Mouse (Mus musculus) small intestine, adult 2 months (tissue): Measurements from ENCODE around the gene Vegfc. TPM values are rescaled to one million over a fixed set of nuclear protein-coding genes. Genes with fewer than 3 reads are reported as not detected.

ENCODE experiments used
- H3K27ac ChIP-seq: fragments of 200-500 bp; 2 replicates; pipeline ENCODE4 v1.5.1; 2012; ENCODE audit warnings: low read depth, low read length, control low read depth, inconsistent platforms; ENCODE audit not compliant: insufficient read depth
- H3K27me3 ChIP-seq: fragments of 200-500 bp; 2 replicates; pipeline ENCODE4 v1.6.1; 2012; ENCODE audit warnings: mild to moderate bottlenecking, moderate library complexity, low read length, inconsistent platforms; ENCODE audit not compliant: control insufficient read depth, insufficient read depth
- H3K36me3 ChIP-seq: fragments of 200-500 bp; 2 replicates; pipeline ENCODE4 v1.6.1; 2012; ENCODE audit warnings: mild to moderate bottlenecking, low read length, control low read depth, inconsistent platforms; ENCODE audit not compliant: control insufficient read depth, insufficient read depth
- H3K4me1 ChIP-seq: fragments of 200-500 bp; 2 replicates; pipeline ENCODE4 v1.6.1; 2012; ENCODE audit warnings: low read length, inconsistent platforms, mixed read lengths; ENCODE audit not compliant: control insufficient read depth, insufficient read depth, insufficient read length
- H3K4me3 ChIP-seq: fragments of 200-500 bp; 2 replicates; pipeline ENCODE4 v1.5.1; 2012; ENCODE audit warnings: low read depth, mild to moderate bottlenecking, control low read depth, inconsistent platforms, low read length, moderate library complexity
- CTCF ChIP-seq: fragments of 200-500 bp; IDR thresholded peaks from 2 replicates; pipeline ENCODE4 v1.5.1; 2012; ENCODE audit warnings: low read depth, mild to moderate bottlenecking, control low read depth, inconsistent platforms, low read length, moderate library complexity, mixed read lengths; ENCODE audit not compliant: insufficient replicate concordance, insufficient read length; ENCODE audit errors: extremely low read depth
- POLR2A ChIP-seq: fragments of 200-500 bp; IDR thresholded peaks from 2 replicates; pipeline ENCODE4 v1.6.1; 2012; ENCODE audit warnings: low read depth, mild to moderate bottlenecking, control low read depth, inconsistent platforms, low read length, moderate library complexity
- WGBS: fragments of 180-500 bp; shearing (Covaris S2); methylation state at CpG from one replicate; pipeline ENCODE4 v1.1.7; 2018; 5-methylcytosine and 5-hydroxymethylcytosine counted together
- polyA plus RNA-seq: library from polyadenylated mRNA; depleted of rRNA; stranded (reverse); fragments of >200 nt; gene quantifications from 2 replicates; pipeline ENCODE4 v1.2.3, GENCODE M21; 2012

The Vegfc gene
- polyA plus RNA-seq, 1 experiment: 4.5 TPM

DNA sequence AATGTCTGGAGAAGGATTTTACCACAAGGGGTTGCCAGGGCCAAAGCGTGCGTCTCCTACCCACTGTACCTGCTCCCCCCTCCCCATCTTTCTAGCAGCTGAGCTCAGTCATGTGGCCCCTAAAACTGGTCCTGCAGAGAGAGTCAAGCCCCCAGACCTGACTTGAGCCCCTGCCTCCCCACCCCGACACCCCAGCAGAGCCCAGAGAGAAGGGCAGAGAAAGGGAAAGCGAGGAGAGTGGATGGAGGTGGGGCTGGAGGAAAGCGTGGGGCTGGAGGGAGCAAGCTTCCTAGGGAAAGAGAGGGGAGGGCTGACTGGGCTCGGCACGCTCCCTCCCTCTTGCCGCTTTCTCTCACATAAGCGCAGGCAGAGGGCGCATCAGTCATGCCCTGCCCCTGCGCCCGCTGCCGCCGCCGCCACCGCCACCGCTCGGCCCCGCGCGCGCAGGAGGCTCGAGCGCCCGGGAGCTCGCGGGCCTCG is 575 bp upstream of the Vegfc start:
- Histone ChIP-seq H3K4me3 (peak overlapping the region; percentile 88), H3K36me3 (no peaks in the 10 kb centered on the region), H3K27ac (peak overlapping the region; percentile 45; the same call in 1 of the 2 replicates), H3K27me3 (no peaks in the 10 kb centered on the region), H3K4me1 (peaks cover 12% of the 10 kb centered on the region; the same call in 1 of the 2 replicates)
- WGBS: 3% methylated on average over 24 of the region's 28 CpGs
- TF ChIP-seq CTCF: no peak
- peak; percentile 23; the same call in 1 of the 2 replicates for TF ChIP-seq POLR2A

DNA sequence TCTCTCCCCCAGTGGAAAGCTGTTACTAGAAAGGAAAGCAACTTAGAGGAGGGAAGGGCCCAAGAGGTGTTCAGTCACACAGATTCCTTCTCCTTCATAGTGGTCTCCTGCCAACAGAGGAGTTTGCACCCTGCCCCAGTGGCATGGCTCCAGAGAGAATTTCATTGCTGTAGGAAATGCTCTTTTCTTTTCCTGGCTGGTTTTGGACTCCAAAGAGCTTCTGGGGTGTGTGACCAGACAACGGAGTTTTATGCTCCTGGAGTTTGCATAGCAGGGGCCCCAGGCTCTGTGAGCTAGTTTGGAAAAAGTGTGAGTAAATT is 675 bp downstream of the Vegfc start:
- 7% methylated on average over 1 of the region's 1 CpGs for WGBS
- Histone ChIP-seq H3K27ac (peak overlapping the region; percentile 99), H3K27me3 (no peaks in the 10 kb centered on the region), H3K4me3 (peak overlapping the region; percentile 88), H3K4me1 (peaks cover 12% of the 10 kb centered on the region; the same call in 1 of the 2 replicates), H3K36me3 (no peaks in the 10 kb centered on the region)
- TF ChIP-seq CTCF (no peak), POLR2A (no peak)

DNA sequence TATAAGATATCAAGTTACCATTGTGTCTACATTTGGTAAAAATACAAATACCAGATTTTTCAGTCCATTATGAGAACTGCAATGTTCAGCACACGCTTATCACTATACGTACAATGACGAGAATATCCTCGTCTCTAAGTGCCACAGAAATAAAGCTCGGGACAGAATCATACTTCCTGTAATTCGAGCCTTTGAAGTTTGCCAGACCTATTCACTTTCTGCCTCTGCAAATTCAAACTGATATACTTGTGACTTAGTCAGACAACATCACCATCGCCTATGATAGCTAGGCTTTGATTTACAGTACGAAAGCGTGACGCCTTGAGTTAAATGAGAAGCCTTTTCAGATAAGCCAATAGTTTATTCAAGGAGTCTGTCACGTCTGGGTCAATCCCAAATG is 1.6 kb downstream of the Vegfc start:
- WGBS: 11% methylated on average over 11 of the region's 11 CpGs
- Histone ChIP-seq H3K27me3 (no peaks in the 10 kb centered on the region), H3K4me1 (peaks cover 12% of the 10 kb centered on the region; the same call in 1 of the 2 replicates), H3K4me3 (no peak overlapping the region), H3K36me3 (no peaks in the 10 kb centered on the region), H3K27ac (no peak overlapping the region)
- no peak for TF ChIP-seq POLR2A
- no peak for TF ChIP-seq CTCF

DNA sequence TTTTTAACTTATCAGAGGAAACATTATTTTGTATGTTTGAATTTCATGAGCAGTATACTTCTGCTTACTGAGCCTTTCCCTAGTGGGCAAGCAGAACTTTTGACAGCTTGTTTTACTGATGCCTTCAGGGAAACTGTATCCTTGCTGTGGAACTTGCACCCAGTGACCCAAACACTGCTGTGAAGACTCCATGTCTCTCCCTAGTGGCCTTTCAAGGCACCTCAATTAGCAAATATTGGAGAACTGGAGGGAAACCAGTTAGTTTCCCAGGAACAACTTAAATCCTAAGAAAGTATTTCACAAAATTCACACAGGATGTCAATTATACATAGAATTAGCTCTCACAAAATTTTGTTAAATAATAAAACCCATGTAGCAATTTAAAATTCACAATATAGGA is 2.2 kb downstream of the Vegfc start:
- Histone ChIP-seq H3K36me3 (no peaks in the 10 kb centered on the region), H3K27ac (no peak overlapping the region), H3K4me1 (peaks cover 10% of the 10 kb centered on the region; the same call in 1 of the 2 replicates), H3K4me3 (no peak overlapping the region), H3K27me3 (no peaks in the 10 kb centered on the region)
- TF ChIP-seq POLR2A: no peak
- no peak for TF ChIP-seq CTCF

DNA sequence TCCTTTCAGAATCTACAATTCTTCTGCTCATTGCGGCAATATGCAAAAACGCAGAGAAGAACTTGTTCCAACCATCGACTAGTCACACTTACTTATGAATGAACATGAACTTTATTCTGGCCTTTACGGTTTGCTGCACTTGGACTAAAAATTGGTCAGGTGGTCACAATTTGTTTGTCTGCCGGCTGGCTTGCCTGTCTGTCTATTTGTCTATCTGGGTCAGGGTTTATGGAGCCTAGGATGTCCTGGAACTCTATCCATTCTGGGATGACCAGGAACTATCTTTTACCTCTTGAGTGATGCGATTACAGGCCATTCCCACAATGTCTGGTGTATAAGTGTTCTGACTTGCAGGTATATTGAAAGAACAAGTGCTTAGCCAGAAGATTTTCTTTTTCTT is 8.5 kb downstream of the Vegfc start:
- no peak for TF ChIP-seq CTCF
- no peak for TF ChIP-seq POLR2A
- 79% methylated on average over 6 of the region's 6 CpGs for WGBS
- Histone ChIP-seq H3K4me3 (no peak overlapping the region), H3K36me3 (no peaks in the 10 kb centered on the region), H3K4me1 (no peaks in the 10 kb centered on the region), H3K27me3 (no peaks in the 10 kb centered on the region), H3K27ac (no peak overlapping the region)

DNA sequence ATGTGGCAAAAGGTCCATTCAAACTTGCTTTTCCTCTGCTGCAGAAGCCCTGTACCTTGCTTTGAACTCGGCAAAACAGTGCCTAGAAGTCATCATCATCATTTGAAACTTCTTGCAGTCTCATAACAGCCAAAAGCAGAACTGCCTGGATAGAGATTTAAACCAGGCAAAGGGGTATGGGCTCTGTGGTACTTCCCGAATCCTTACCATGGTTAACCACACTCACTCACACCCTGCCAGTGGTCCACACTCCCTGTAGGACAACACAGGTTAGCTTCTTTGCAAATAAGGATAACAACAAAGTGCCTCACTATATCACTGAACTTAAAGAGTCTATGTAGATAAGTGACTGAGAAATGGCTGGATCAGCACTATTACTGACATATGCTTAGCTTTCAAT is 9.7 kb downstream of the Vegfc start:
- Histone ChIP-seq H3K36me3 (no peaks in the 10 kb centered on the region), H3K27me3 (no peaks in the 10 kb centered on the region), H3K4me3 (no peak overlapping the region), H3K4me1 (no peaks in the 10 kb centered on the region), H3K27ac (no peak overlapping the region)
- WGBS: 67% methylated on average over 2 of the region's 2 CpGs
- TF ChIP-seq CTCF: no peak
- no peak for TF ChIP-seq POLR2A

DNA sequence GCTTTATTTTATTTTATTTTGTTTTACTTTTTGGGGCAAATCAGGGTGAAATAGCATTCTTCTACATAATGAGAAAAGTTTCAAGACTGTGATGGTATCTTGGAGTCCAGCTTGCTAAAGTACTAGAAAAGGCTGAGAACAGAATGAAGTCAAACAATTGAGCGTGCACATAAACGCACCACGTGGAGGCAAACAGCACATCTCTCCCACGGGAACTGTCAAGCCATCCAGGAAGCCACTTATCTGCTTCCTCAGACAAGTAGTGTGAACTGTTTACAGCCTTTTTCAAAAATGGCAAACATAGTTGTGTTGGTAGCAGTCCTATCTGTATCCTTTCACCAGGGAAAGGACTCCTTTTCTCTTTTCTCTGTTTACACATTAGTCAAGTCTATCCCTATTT is 11.8 kb downstream of the Vegfc start:
- Histone ChIP-seq H3K4me3 (no peak overlapping the region), H3K36me3 (no peaks in the 10 kb centered on the region), H3K27me3 (no peaks in the 10 kb centered on the region), H3K27ac (no peak overlapping the region), H3K4me1 (no peaks in the 10 kb centered on the region)
- no peak for TF ChIP-seq CTCF
- no peak for TF ChIP-seq POLR2A
- 57% methylated on average over 4 of the region's 4 CpGs for WGBS

DNA sequence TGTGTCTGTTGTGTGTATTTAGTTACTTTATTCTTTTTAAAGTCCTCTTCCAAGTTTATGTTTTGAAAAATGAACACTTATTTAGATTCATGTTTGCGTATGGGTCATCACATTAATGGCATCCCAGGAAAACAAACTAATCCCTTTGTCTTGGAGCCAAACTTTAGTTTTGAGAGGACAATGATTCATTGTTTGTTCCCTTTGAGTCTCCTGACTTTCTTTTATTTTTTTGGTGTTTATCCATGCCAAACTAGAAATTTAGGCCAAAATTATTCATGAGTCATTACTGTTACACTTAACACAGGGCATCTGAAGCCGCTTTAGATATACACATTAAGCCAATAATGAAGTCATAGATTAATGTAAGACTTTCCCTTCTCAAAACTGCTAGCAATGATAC is 12.5 kb downstream of the Vegfc start:
- Histone ChIP-seq H3K27ac (no peak overlapping the region), H3K27me3 (no peaks in the 10 kb centered on the region), H3K4me1 (no peaks in the 10 kb centered on the region), H3K36me3 (no peaks in the 10 kb centered on the region), H3K4me3 (no peak overlapping the region)
- WGBS: 86% methylated on average over 2 of the region's 2 CpGs
- TF ChIP-seq CTCF (no peak), POLR2A (no peak)
